Mouse (Mus musculus): Measurements from ENCODE around the gene Lgalsl.

Gene Lgalsl

DNA sequence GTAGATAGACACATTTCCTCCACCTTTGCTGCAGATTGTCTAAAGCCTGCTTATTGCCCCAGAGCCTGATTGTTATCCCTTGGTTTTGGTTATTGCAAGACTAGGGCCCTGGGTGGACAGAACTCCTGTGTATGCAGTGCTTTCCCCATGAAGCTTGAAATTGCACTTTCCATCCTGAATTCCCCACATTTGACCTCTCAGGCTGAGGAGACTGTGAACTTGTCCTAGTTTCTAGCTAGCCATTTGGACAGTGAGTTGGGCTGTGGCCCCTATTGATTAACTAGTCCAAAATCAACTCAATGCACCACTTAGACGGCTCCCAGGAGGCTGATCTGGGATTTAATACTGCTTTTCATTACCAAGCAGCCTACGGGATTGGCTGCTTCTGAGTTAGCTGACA is 6.9 kb downstream of the Lgalsl start:
- no peak for DNase-seq (ENCODE audit: low read depth)

GRCm38 (mm10) chr11:20823301-20823700 is 7.6 kb downstream of the Lgalsl start:
- no peak for DNase-seq (ENCODE audit: low read depth)

GRCm38 (mm10) chr11:20821351-20821750 is 9.5 kb downstream of the Lgalsl start:
- DNase-seq (ENCODE audit: low read depth): no peak

DNA sequence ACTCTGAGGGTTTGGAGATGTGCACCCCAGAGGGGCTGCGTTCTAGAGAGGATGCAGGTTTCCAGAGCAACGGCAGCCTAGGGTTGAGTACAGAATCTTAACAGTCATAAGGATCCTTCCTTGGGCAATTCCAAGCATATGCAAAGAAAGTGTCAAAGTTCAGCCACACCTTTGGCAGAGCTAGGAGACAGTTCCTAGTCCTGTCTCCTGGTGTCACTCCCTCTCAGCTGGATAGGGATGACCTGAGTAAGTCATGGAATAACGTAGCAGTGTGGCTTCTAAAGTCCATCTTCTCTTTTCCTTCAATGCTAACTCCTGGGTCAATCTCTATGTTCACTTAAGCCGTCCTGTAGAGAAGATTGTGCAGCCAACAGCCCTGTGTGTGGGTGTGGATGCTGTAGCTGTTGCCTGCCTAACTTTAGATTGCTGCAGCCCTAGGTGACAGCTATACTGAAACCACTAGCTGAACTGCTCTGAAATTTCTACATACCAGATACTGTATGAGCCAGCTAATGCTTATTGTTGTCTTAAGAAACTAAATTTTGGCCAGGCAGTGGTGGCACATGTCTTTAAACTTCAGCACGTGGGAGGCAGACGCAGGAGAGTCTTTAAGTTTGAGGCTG is 16.8 kb downstream of the Lgalsl start:
- no peak for DNase-seq (ENCODE audit: low read depth)

GRCm38 (mm10) chr11:20812153-20812887 is 18.5 kb downstream of the Lgalsl start:
- DNase-seq (ENCODE audit: low read depth): no peak

- DNase-seq (ENCODE audit: low read depth): no peak
Observed at GRCm38 (mm10) chr11:20806659-20807058, 24.2 kb downstream of the Lgalsl start.

DNA sequence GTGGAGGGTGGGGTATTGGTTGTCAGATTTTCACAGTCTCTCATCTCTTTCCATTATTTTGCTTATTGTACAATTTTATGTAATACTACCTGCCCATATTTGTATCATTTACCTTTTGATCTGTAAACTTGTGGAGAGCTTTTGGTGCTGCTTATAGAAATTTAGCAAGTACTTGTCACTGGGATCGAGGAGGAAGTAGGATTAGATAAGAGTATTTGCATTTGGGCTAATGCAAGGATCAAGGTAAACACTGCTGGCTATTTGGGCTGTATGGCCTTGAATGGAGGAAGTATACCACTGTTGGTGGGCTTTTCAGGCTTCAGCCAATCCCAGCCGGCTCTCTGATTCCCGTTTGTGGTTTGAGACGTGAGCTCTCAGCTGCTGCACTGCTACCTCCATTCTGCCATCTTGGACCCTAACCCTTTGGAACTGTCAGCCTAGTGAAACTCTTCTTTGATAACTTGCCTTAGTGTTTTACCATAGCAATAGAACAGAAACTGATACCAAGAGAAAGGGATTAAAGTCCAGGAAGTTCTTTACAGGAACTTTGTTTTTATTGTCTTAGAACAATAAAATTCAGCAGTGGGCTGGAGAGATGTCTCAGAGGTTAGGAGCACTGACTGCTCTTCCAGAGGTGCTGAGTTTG is 25.1 kb downstream of the Lgalsl start:
- DNase-seq (ENCODE audit: low read depth): no peak

DNA sequence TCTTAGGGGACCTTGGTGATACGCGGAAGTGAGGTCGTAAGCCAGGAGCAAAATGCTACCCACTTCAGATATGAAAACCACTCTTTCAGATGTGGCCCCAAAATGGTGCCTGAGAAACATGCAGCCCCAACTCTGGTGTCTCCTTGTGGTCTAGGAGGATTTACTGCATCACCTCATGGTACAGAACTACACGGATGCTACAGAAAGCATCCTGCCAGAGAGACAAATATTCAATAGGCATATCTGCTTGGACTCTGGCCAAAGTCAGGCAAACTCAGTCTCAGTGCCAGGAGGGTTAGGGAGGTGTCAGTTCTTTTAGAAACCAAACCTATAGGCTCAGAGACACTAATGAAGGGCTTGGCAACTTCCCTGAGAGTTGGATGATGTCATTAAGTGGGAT is 26.4 kb downstream of the Lgalsl start:
- DNase-seq (ENCODE audit: low read depth): no peak

- no peak for DNase-seq (ENCODE audit: low read depth)
Observed at GRCm38 (mm10) chr11:20800277-20801092, 30.4 kb downstream of the Lgalsl start.

GRCm38 (mm10) chr11:20797841-20798240 is 33.0 kb downstream of the Lgalsl start:
- DNase-seq (ENCODE audit: low read depth): no peak

- DNase-seq (ENCODE audit: low read depth): no peak
Observed at GRCm38 (mm10) chr11:20795466-20795865, 35.4 kb downstream of the Lgalsl start.

DNA sequence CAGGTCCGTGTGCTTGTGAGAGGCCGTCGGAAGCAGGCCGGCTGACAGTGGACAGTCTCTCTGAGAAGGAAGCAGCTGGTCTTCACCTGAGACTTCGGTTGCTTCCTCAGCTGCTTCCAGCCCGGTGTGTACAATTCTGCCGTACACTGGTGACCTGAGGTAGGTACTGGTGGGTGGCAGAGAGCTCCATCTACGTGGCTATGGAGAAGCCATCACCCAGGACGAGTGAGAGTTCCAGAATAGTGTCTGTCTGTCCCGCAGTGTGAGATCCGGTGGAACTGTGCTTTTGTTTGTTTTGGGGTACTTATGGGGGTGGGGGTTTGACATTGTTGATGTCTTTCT is 36.0 kb downstream of the Lgalsl start:
- no peak for DNase-seq (ENCODE audit: low read depth)

DNA sequence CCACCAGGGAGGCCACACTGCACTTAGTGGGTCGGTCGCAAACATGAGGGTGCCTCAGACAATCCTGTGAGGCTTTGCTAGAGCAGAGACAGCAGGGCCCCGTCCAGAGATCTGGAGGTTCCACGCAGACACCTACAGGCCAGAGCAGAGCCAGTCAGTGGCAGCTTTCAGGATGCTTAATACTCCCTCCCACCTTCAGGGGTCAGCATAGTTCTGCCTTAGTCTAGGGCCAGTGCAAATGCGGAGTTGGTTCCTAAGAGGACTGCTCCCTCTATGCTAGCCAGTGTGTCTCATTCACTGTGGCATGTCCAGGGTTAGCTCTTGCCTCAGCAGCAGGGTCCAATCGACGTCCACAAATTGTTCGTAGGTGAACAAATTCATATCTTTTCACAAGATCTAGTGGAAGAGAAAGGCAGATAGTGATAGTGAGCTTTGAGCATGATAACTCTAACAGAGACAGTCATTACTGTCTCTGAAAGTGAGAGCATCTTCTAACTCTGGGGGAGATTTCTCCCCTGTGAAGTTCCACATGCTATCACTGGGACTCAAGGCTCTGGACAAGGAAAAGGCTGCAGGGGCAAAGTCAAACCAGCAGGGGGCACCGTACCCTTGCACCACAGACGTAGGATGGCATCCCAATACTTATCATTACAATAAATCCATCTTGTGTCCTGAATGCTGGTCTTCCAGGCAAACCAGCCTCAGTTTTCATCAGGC is 36.5 kb downstream of the Lgalsl start:
- DNase-seq (ENCODE audit: low read depth): peak; percentile 85

DNA sequence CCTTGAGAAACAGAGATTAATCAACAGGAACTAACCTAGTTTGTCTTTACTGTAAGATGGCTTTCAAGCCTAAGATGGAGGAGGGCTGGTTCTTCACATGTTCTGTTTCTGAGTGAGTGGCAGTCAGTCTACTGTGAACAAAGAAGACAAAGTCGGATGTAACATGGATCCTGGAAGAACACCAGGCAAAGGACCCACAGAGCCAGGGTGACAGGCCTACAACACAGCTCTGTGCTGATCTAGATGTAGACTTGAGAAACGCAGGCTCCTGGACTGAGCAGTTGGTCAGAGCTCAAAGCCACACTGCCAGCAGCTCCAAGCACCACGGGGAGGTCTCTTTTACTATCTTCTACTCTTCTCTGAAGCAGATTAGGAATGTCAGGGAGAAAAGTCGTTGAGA is 37.2 kb downstream of the Lgalsl start:
- DNase-seq (ENCODE audit: low read depth): no peak

DNA sequence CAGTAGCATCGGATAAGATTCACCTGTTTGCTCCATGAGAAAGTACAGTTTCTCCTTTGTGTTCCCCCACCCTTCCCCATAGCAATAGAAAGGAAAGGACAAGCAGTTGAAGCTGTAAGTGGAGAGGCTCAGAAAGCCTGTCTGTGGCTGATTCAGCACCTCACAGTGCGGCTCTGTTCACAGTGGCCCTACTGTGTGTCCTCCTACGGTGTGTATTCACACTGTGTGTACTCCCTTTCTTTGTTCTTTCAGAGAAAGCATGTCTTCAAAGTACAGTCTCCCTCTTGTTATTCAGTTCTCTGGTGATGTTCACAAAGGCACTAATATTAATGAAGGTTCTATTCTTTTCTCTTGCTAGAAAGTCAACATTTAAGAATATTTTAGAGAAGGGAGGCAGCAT is 38.2 kb downstream of the Lgalsl start:
- no peak for DNase-seq (ENCODE audit: low read depth)

- no peak for DNase-seq (ENCODE audit: low read depth)
Observed at GRCm38 (mm10) chr11:20791334-20791733, 39.5 kb downstream of the Lgalsl start.

DNA sequence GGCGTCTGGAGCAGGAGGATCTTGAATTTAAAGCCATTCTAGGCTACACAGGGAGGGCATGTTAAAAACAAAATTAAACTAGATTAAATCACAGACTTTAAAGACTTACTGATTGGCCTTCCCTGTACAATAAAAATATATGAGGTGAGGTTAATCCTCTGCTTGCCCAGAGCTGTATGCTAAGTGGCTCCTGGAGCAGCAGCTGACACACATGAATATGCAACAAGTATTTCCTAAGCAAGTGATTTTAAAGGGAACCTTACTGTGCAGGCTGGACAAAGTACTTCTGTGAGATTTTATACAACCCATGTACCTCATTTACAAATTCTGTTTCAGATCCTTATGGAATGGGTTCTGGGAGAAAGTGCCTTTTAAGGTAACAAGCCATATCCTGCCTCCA is 41.8 kb downstream of the Lgalsl start:
- DNase-seq (ENCODE audit: low read depth): no peak

GRCm38 (mm10) chr11:20788070-20788469 is 42.8 kb downstream of the Lgalsl start:
- DNase-seq (ENCODE audit: low read depth): no peak

- no peak for DNase-seq (ENCODE audit: low read depth)
Observed at GRCm38 (mm10) chr11:20786191-20786590, 44.7 kb downstream of the Lgalsl start.

DNA sequence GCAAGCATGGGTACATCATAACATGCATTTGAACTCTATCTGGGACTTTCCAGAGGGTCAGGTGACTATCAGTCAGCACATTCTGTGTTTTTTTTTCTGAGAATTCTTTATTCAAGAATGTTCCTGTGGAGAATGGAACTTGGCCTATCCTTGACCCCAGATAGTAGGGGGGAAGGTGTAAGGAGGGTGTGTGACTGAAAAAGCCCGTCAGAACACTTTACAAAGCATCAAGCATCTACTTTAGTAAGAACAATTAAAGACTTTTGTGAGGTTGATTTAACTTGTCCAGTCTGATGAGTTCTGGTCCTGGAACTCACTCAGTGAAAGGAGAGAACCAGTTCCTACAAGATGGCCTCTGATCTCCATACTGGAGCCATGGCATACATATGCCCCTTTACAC is 45.7 kb downstream of the Lgalsl start:
- DNase-seq (ENCODE audit: low read depth): no peak

GRCm38 (mm10) chr11:20784776-20785175 is 46.1 kb downstream of the Lgalsl start:
- DNase-seq (ENCODE audit: low read depth): no peak

GRCm38 (mm10) chr11:20783467-20783866 is 47.4 kb downstream of the Lgalsl start:
- DNase-seq (ENCODE audit: low read depth): no peak

Measured in naive thymus-derived CD4-positive, alpha-beta T cell, adult 2 months (primary cell).